Mouse (Mus musculus) adrenal gland, adult 18-20 months (tissue): ENCODE measurements at regions not wholly inside any gene's neighbourhood (a gene's known extent, or its start where the extent isn't known, plus 50 kb on each side); places are given as distances from the start of the nearest gene placed in this dataset.

Experiments used
- DNase-seq, 2 experiments: peaks; one replicate each; pipeline ENCODE4 v3.0.0; 2021 to 2022; ENCODE audit warnings: low spot score in 2 of 2

DNA sequence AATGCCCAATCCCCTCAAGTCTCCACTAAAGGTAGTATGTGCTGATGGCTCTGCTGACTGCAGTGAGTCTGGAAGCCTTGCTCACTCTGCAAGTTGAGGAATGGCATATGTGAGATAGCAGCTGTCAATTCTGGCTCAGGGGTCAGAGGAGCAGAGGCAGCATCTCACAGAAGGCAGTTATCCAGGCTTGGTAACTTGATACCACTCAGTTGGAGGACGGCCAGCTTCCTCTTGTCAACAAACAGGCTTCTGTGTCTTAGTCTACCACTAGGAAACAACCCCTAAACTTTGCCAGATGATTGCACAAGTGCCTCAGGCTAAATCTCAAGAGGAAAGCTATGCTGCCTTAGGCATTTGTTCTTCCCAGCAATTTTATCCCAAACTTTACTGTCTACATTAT is 55.7 kb upstream of the Gabre start:
- peak in 1 of 2 experiments; percentile 12 for DNase-seq

DNA sequence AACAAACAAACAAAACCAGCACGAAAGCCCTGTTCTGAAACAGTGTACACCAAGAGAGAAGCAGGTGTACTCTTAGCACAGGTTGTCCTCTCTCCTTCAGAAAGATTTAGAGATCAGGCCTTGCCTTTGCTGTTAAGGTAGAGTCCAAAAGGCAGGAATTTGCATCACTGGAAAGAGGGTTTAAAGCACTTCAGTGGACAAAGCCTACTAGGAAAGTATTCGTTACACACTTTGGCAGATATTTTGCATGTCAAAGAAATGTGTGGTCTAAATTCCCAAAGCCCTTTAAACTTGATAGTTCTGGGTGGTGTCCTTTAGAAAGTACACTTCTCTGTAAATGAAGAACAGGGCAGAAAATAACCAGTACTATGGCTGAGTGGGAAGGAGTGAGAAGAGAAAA is 54.2 kb upstream of the Gabre start:
- no peak for DNase-seq
